Mouse (Mus musculus) kidney, adult 2 months (tissue): ENCODE data around the gene Anxa11.

Experiments used
- CTCF ChIP-seq: fragments of 200-500 bp; conservative IDR thresholded peaks from 2 replicates; pipeline ENCODE4 v1.5.1; 2011; ENCODE audit warnings: low read depth, mild to moderate bottlenecking, control low read depth, low read length, moderate library complexity, mixed read lengths; ENCODE audit not compliant: insufficient read depth, insufficient read length
- POLR2A ChIP-seq: fragments of 200-500 bp; IDR thresholded peaks from one replicate; pipeline ENCODE4 v1.6.1; 2011; ENCODE audit warnings: low read depth, low read length, control low read depth

GRCm38 (mm10) chr14:25824995-25825394 lies 17.0 kb upstream of the Anxa11 start:
- TF ChIP-seq CTCF: no peak
- TF ChIP-seq POLR2A: no peak
